Mouse (Mus musculus) G1E (cell line): ENCODE results near the gene Ccl27a. TPM values are rescaled to one million over a fixed set of nuclear protein-coding genes. Genes with fewer than 3 reads are reported as not detected.

Experiments
- ATAC-seq: 2 replicates; pipeline ENCODE4 v1.8.0; 2016; ENCODE audit warnings: mild to moderate bottlenecking; ENCODE audit not compliant: insufficient number of reproducible peaks, poor library complexity, low FRiP score, severe bottlenecking; ENCODE audit errors: extremely low read depth
- DNase-seq: peaks from one replicate; pipeline ENCODE4 v3.0.0; 2012; ENCODE audit warnings: low spot score
- H3K27me3 ChIP-seq: 2 replicates; pipeline ENCODE4 v1.6.1; 2012; ENCODE audit warnings: mild to moderate bottlenecking, low read length, inconsistent platforms; ENCODE audit not compliant: insufficient read depth
- H3K36me3 ChIP-seq: replicated peaks from 2 replicates; pipeline ENCODE3; 2012; ENCODE audit warnings: mild to moderate bottlenecking, inconsistent platforms
- H3K4me1 ChIP-seq: 2 replicates; pipeline ENCODE4 v1.6.1; 2012; ENCODE audit warnings: low read depth, low read length, inconsistent platforms, mixed read lengths; ENCODE audit not compliant: insufficient read depth
- H3K4me3 ChIP-seq: 2 replicates; pipeline ENCODE4 v1.5.1; 2012; ENCODE audit warnings: low read depth, mild to moderate bottlenecking, inconsistent platforms, low read length, moderate library complexity, mixed read lengths
- H3K9me3 ChIP-seq: replicated peaks from 2 replicates; pipeline ENCODE4 v1.6.1; 2012; ENCODE audit warnings: inconsistent platforms
- CTCF ChIP-seq: IDR thresholded peaks from 2 replicates; pipeline ENCODE4 v1.5.1; 2012; ENCODE audit warnings: low read depth, low read length, inconsistent platforms, mixed read lengths
- GATA1 ChIP-seq: IDR thresholded peaks from 2 replicates; pipeline ENCODE4 v1.6.1; 2012; ENCODE audit warnings: borderline replicate concordance, low read length, inconsistent platforms, mixed read lengths
- GATA2 ChIP-seq: IDR thresholded peaks from 2 replicates; pipeline ENCODE4 v1.6.1; 2012; ENCODE audit warnings: low read depth, low read length, inconsistent platforms, borderline replicate concordance
- POLR2AphosphoS5 ChIP-seq: IDR thresholded peaks from 2 replicates; pipeline ENCODE4 v1.6.1; 2012; ENCODE audit warnings: low read depth, low read length, inconsistent platforms; ENCODE audit not compliant: insufficient replicate concordance
- TAL1 ChIP-seq: conservative IDR thresholded peaks from 2 replicates; pipeline ENCODE4 v1.6.1; 2012; ENCODE audit warnings: low read depth, low read length, inconsistent platforms, mixed read lengths
- polyA plus RNA-seq: library from polyadenylated mRNA; stranded (reverse); fragments of >175 nt; gene quantifications from 2 replicates; pipeline ENCODE4 v1.2.3, GENCODE M21; 2012
- total RNA-seq, 2 experiments: library from RNA; stranded (forward) in 1 of 2; stranded (reverse) in 1 of 2; fragments of 200-1000 nt in 1 of 2; fragments of >200 nt in 1 of 2; fragmentation: Nextera tagmentation in 1 of 2; gene quantifications; 2 replicates each; pipeline ENCODE4 v1.2.3; 2014 to 2017

Gene Ccl27a
- total and polyA plus RNA-seq, 3 experiments = 2.3 TPM; not detected in 2

GRCm38 (mm10) chr4:41758701-41759100, 15.3 kb downstream of the Ccl27a start:
- Histone ChIP-seq H3K27me3 (no peaks in the 10 kb centered on the region), H3K9me3 (no peaks in the 10 kb centered on the region), H3K4me3 (no peak overlapping the region), H3K4me1 (peaks cover 59% of the 10 kb centered on the region), H3K36me3 (peaks cover 41% of the 10 kb centered on the region)
- no peak for DNase-seq
- TF ChIP-seq POLR2AphosphoS5 (no peak), GATA2 (no peak), GATA1 (no peak), CTCF (no peak), TAL1 (no peak)
- no peak for ATAC-seq

GRCm38 (mm10) chr4:41758021-41758420, 16.0 kb downstream of the Ccl27a start:
- Histone ChIP-seq H3K4me1 (peaks cover 59% of the 10 kb centered on the region), H3K27me3 (no peaks in the 10 kb centered on the region)
- DNase-seq = no peak

GRCm38 (mm10) chr4:41757321-41757720, 16.7 kb downstream of the Ccl27a start:
- Histone ChIP-seq H3K36me3 (peaks cover 41% of the 10 kb centered on the region), H3K4me3 (no peak overlapping the region), H3K4me1 (peaks cover 58% of the 10 kb centered on the region), H3K27me3 (no peaks in the 10 kb centered on the region), H3K9me3 (no peaks in the 10 kb centered on the region)
- DNase-seq (no peak), ATAC-seq (no peak)
- TF ChIP-seq GATA1 (no peak), TAL1 (no peak), CTCF (no peak), GATA2 (no peak)

More at GRCm38 (mm10) chr4:41758021-41758420, 16.0 kb downstream of the Ccl27a start:
- Histone ChIP-seq H3K9me3 (no peaks in the 10 kb centered on the region), H3K4me3 (no peak overlapping the region), H3K36me3 (peaks cover 41% of the 10 kb centered on the region)
- no peak for ATAC-seq
- no peak for TF ChIP-seq GATA1
- no peak for TF ChIP-seq TAL1
- no peak for TF ChIP-seq POLR2AphosphoS5
- TF ChIP-seq GATA2 = no peak
- TF ChIP-seq CTCF = no peak

- Histone ChIP-seq H3K27me3 (no peaks in the 10 kb centered on the region), H3K4me3 (peak overlapping the region; percentile 89), H3K4me1 (peaks cover 50% of the 10 kb centered on the region), H3K9me3 (no peaks in the 10 kb centered on the region), H3K36me3 (peaks cover 41% of the 10 kb centered on the region)
- TF ChIP-seq CTCF (no peak), POLR2AphosphoS5 (no peak), TAL1 (no peak), GATA2 (no peak), GATA1 (no peak)
- ATAC-seq (no peak), DNase-seq (no peak)
Measured at GRCm38 (mm10) chr4:41756440-41756839, 17.6 kb downstream of the Ccl27a start.

GRCm38 (mm10) chr4:41755338-41756305, 18.4 kb downstream of the Ccl27a start, which contains the start of gene Sigmar1:
Gene Sigmar1 (minus strand): TSS chr4:41756157.
- peaks cover 41% of the 10 kb centered on the region for H3K36me3 ChIP-seq
- DNase-seq = peak; percentile 95
- TF ChIP-seq POLR2AphosphoS5 = peak; percentile 66; the same call in 1 of the 2 replicates
- TF ChIP-seq TAL1 = no peak
- TF ChIP-seq GATA1 = no peak
- TF ChIP-seq GATA2 = no peak
- peak; percentile 54 for TF ChIP-seq CTCF
- peaks cover 43% of the 10 kb centered on the region for H3K4me1 ChIP-seq
- no peaks in the 10 kb centered on the region for H3K9me3 ChIP-seq
- peak within 1 kb of the TSS; percentile 89 for H3K4me3 ChIP-seq
- peak; percentile 74 for ATAC-seq
- no peaks in the 10 kb centered on the region for H3K27me3 ChIP-seq

- peaks cover 35% of the 10 kb centered on the region for H3K4me1 ChIP-seq
- TF ChIP-seq GATA1 (no peak), POLR2AphosphoS5 (no peak), TAL1 (no peak), CTCF (no peak), GATA2 (no peak)
- H3K4me3 ChIP-seq = peak within 1 kb of the TSS; percentile 89
- no peak for DNase-seq
- H3K27me3 ChIP-seq = no peaks in the 10 kb centered on the region
- peaks cover 38% of the 10 kb centered on the region for H3K36me3 ChIP-seq
- no peaks in the 10 kb centered on the region for H3K9me3 ChIP-seq
- peak; percentile 54 for ATAC-seq
Measured at GRCm38 (mm10) chr4:41754797-41755337, 19.2 kb downstream of the Ccl27a start, which contains the start of gene Galt. Gene Galt (plus strand): TSS chr4:41755228.
